Mouse (Mus musculus) ovary, postnatal 10 days (tissue): ENCODE measurements around the gene Tatdn3.
"Not testable (repeated sequence)": the region's sequence is repeated elsewhere in the genome, so short reads cannot be mapped to it uniquely, and the experiment has no call there.

Experiments used
- DNase-seq: peaks from one replicate; pipeline ENCODE4 v3.0.0; 2022; ENCODE audit warnings: low spot score

Tatdn3 gene

GRCm38 (mm10) chr1:191035649-191036048 lies 27.1 kb downstream of the Tatdn3 start:
- DNase-seq: no peak

DNA sequence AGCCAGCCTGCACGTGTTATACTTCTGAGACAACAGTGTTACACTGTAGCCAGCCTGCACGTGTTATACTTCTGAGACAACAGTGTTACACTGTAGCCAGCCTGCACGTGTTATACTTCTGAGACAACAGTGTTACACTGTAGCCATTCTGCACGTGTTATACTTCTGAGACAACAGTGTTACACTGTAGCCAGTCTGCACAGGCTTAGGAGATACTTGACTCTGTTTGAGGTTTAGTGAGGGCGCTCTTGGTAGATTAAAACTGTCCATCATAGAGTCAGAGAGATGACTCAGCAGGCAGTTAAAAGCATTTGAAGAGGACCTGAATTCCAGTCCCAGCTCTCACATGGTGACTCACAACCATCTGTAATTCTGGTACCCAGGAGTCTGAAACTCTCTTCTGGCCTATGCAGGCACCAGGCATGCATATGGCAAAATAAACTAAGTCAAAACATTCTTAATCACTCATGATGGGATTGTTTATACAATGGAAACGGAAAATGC lies 31.8 kb downstream of the Tatdn3 start:
- not testable (repeated sequence) for DNase-seq

- DNase-seq: no peak
These were observed 32.5 kb downstream of the Tatdn3 start for GRCm38 (mm10) chr1:191030182-191030581.

DNA sequence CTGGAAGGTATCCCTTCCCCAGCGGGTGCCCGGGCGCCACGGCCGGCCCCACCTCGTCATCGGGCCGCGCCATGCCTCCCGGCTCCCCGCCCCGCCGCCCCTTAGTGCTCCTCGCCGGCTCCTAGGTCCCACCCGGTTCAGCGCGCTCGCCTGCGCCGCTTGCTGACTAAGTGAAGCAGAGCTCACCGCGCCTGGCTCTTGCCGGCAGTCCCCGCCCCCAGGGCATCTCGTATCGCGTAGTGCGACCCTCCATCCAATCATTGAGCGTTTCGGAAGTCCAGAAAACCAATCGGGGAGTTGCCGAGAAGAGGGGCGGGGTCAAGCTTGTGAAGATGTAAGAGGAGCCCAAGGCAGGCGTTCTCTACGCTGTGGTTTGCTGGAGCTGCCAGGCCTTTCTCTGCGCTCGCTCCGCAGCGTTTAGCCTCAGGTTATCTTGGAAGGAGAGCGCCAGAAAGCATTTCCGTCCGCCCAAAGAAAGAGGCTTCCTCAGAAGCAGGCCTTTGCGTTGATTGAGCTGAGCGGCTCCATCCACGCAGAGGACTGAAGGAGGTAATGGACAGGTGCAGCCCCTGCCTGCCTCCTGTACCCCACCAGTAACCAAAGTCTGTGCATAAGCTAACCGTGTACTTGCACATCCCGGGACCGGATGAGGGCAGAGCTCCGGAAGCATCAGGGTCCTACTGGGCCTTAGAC lies 36.6 kb downstream of the Tatdn3 start, which contains the start of gene Flvcr1:
Gene Flvcr1 (minus strand): TSS at position 138 of the 693 bp plus-strand sequence.
- peak; percentile 90 for DNase-seq

GRCm38 (mm10) chr1:191025016-191026012 lies 37.4 kb downstream of the Tatdn3 start:
- DNase-seq: no peak

DNA sequence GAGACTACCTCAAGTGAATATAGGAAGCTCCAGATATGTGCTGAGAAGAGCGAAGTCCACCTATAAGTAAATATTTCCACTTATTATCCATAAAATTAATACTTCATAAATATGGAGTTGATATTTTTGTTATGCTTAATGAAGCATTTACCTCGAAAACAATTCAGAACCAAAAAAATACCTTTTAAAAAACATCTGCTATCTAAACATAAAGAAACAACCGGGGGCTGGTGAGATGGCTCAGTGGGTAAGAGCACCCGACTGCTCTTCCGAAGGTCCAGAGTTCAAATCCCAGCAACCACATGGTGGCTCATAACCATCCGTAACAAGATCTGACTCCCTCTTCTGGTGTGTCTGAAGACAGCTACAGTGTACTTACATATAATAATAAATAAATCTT lies 38.9 kb downstream of the Tatdn3 start:
- not testable (repeated sequence) for DNase-seq

DNA sequence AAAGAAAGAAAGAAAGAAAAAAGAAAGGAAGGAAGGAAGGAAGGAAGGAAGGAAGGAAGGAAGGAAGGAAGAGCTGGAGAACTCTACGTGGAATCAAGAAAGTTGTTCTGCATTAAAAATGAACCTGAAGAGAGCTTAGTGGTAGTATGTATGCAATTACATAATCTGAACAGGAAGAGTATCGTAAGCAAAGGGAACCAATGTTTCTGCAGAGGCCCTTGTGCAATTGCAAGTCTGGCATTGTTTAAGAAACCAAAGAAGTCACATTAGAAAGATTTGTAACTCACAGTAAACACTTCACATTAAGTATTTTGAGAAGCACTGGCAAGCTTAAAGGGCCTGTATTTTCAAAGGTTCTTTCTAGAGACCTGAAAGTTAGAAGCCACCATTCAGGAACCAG lies 39.6 kb downstream of the Tatdn3 start:
- DNase-seq: no peak

DNA sequence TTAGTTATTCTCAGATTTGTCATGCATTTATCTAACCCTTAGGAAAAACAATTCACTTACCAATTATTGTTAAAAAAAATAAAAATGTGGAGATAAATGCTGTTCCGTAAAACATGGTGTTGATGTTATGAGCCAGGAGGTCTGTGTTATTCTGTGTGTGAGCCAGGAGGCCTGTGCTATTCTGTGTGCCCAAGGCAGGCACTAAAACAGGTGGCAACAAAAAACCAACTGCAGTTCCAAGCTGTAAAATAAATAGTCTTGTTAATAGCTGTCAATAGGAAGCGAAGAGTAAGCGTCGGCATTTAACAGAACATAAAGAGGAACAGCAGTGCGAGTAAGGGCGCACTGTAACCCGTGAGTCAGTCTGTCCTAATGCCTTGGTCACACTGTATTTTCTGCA lies 41.7 kb downstream of the Tatdn3 start:
- DNase-seq: no peak

GRCm38 (mm10) chr1:191020217-191020924 lies 42.4 kb downstream of the Tatdn3 start:
- no peak for DNase-seq

GRCm38 (mm10) chr1:191019803-191020202 lies 42.9 kb downstream of the Tatdn3 start:
- DNase-seq: no peak

- no peak for DNase-seq
These were observed 48.5 kb downstream of the Tatdn3 start for GRCm38 (mm10) chr1:191014271-191014670.

DNA sequence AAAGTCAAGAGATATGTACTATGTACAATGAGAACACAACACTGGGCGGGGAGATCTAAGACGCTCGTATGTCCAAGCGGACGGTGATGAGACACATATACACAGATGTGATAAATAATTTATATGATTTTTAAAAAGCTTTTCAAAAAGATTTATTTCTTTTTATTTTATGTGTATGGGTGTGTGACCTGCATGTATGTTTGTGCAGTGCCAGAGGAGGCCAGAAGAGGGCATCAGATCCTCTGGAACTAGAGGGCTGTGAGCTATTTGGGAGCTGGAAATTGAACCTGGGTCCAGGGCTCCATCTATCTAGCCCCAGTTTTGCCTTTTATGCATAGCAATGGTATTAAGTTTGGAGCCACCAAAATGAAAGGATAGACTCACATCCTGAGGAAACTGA lies 54.0 kb downstream of the Tatdn3 start:
- no peak for DNase-seq

- DNase-seq: no peak
These were observed 60.5 kb downstream of the Tatdn3 start for GRCm38 (mm10) chr1:191002201-191002600.

DNA sequence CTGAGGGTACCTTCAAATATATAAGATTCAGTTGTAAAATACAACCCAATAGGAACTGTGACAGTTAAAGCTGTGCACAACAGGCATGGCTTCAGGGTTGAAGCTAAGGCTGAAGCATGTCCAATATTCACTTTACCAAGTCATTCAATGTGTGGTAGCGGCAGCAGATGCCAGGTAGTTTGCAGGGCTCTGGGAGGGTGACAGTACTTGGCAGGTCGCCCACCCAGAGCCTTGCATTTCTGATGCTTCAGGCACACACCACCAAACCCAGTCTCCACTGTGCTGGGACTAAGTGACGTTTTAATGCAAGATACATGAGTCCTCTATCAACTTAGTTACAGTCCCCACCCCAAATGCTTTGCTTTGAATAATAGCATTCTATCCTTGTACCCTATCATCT lies 62.0 kb downstream of the Tatdn3 start:
- DNase-seq: no peak

DNA sequence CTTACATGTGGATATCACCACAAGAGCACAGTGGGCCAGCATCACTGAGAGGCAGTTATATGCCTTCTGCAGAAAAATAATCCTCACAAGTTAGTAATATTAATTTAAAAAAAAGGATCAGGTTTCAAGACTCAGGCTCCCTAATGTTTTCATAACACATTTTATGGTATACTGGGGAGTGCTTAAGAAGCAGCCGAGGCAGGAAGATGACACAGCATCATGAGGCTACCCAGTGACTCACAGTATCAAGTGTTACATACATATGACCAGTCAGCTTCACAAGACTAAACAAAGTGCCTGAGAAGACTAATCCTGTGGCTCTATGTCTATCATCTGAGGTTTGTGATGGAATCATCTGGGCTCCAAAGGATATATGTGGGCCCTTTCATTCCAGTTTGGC lies 64.7 kb downstream of the Tatdn3 start:
- no peak for DNase-seq

DNA sequence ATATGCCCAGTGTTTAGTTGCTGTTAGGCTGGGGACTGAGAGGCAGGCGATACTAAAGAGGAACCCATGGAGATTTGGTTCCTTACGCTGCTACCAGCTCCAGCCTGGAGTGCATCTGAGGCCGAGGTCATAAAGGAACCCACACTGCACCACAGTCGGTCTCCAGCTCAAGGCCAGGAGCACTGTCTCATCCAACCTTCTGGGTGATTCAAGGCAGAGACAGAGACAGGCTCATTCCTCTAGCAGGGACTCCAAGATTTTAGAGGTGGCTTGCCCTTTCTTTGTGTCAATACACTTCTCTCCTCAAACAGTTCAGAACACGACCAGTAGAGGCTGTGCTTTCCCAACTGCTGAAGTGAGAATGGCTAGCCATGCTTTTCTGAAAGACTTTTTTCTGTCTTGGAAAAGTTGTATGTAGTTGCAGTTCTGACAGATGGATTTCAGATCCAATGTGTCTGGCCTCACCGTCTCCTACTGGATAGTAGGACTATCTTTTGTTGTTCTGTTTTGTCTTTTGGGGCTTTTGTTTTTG lies 66.3 kb downstream of the Tatdn3 start:
- DNase-seq: no peak
